Mouse (Mus musculus) limb, embryonic 14.5 days (tissue): ENCODE measurements at regions not wholly inside any gene's neighbourhood (a gene's known extent, or its start where the extent isn't known, plus 50 kb on each side); places are given as distances from the start of the nearest gene placed in this dataset.

Experiments used
- ATAC-seq: fragments of 200-750 bp; cut with Nextera tagmentation; 2 replicates; pipeline ENCODE4 v1.8.0; 2017; ENCODE audit warnings: low read depth, moderate number of reproducible peaks, moderate TSS enrichment; ENCODE audit not compliant: low FRiP score
- DNase-seq: peaks from one replicate; pipeline ENCODE4 v3.0.0-alpha.2; 2015; ENCODE audit warnings: low spot score
- H3K27ac ChIP-seq: fragments of 300-500 bp; sonication (generic); replicated peaks from 2 replicates; pipeline ENCODE4 v1.5.1; 2014; ENCODE audit warnings: low read depth, mild to moderate bottlenecking, low read length, moderate library complexity, mixed read lengths
- H3K27me3 ChIP-seq: fragments of 300-500 bp; sonication (generic); 2 replicates; pipeline ENCODE4 v1.6.1; 2014; ENCODE audit warnings: low read length, mixed read lengths; ENCODE audit not compliant: control insufficient read depth, insufficient read depth
- H3K36me3 ChIP-seq: fragments of 300-500 bp; sonication (generic); 2 replicates; pipeline ENCODE4 v1.6.1; 2014; ENCODE audit warnings: mild to moderate bottlenecking, low read length, moderate library complexity, mixed read lengths; ENCODE audit not compliant: control insufficient read depth, insufficient read depth
- H3K4me1 ChIP-seq: fragments of 300-500 bp; sonication (generic); 2 replicates; pipeline ENCODE4 v1.6.1; 2014; ENCODE audit warnings: antibody characterized with exemption, low read length, mixed read lengths; ENCODE audit not compliant: control insufficient read depth, insufficient read depth
- H3K4me2 ChIP-seq: fragments of 300-500 bp; sonication (generic); replicated peaks from 2 replicates; pipeline ENCODE4 v1.6.1; 2014; ENCODE audit warnings: low read depth, mild to moderate bottlenecking, low read length, moderate library complexity; ENCODE audit not compliant: severe bottlenecking
- H3K4me3 ChIP-seq: fragments of 300-500 bp; sonication (generic); replicated peaks from 2 replicates; pipeline ENCODE4 v1.5.1; 2014; ENCODE audit warnings: low read length
- H3K9ac ChIP-seq: fragments of 300-500 bp; sonication (generic); 2 replicates; pipeline ENCODE4 v1.6.1; 2014; ENCODE audit warnings: mild to moderate bottlenecking, low read depth, low read length, moderate library complexity; ENCODE audit not compliant: severe bottlenecking
- H3K9me3 ChIP-seq: fragments of 300-500 bp; sonication (generic); 2 replicates; pipeline ENCODE4 v1.6.1; 2016; ENCODE audit warnings: low read length; ENCODE audit not compliant: control insufficient read depth
- POLR2A ChIP-seq: fragments of 200-500 bp; IDR thresholded peaks from 2 replicates; pipeline ENCODE4 v1.8.0; 2012; ENCODE audit warnings: inconsistent platforms, mild to moderate bottlenecking, moderate library complexity, borderline replicate concordance; ENCODE audit not compliant: insufficient read depth, insufficient read length; ENCODE audit errors: extremely low read depth
- WGBS: fragments of 180-500 bp; shearing (Covaris S2); extraction: QIAGEN DNeasy Blood & Tissue Kit; methylation state at CpG from one replicate; pipeline ENCODE4 v1.1.7; 2014; 5-methylcytosine and 5-hydroxymethylcytosine counted together

GRCm38 (mm10) chr12:25393501-25393900, 296.6 kb upstream of the Id2 start:
- no peaks in the 10 kb centered on the region for H3K27me3 ChIP-seq
- no peak overlapping the region for H3K9ac ChIP-seq
- no peak overlapping the region for H3K4me3 ChIP-seq
- no peaks in the 10 kb centered on the region for H3K9me3 ChIP-seq
- no peak overlapping the region for H3K4me2 ChIP-seq
- 79% methylated on average over 4 of the region's 4 CpGs for WGBS
- TF ChIP-seq POLR2A = no peak
- no peaks in the 10 kb centered on the region for H3K36me3 ChIP-seq
- H3K27ac ChIP-seq = no peak overlapping the region
- no peak for DNase-seq
- no peaks in the 10 kb centered on the region for H3K4me1 ChIP-seq
- no peak for ATAC-seq

DNA sequence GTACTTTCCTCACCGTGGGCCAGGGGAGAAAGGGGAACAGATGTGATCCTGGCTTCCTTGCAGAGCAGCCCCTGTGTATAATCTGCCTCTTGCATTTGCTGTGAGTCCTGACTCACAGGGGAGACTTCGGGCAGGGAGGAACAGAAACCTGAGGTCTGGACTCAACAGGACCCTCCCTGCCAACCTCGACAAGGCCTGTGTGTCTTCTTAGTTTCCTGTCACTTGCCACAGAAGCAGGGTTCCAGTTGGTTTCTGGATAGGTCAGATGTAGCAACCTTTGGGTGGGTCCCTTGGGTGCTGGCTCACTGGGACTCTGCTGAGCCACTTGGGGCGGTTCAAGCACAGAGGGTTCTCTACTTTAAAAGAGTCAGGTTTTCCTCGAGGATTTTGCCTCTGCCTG, 292.3 kb upstream of the Id2 start:
- TF ChIP-seq POLR2A = no peak
- Histone ChIP-seq H3K4me1 (no peaks in the 10 kb centered on the region), H3K4me2 (no peak overlapping the region), H3K9ac (no peak overlapping the region), H3K36me3 (no peaks in the 10 kb centered on the region), H3K9me3 (no peaks in the 10 kb centered on the region), H3K4me3 (no peak overlapping the region), H3K27ac (no peak overlapping the region), H3K27me3 (no peaks in the 10 kb centered on the region)
- WGBS = 61% methylated on average over 5 of the region's 5 CpGs
- no peak for ATAC-seq
- no peak for DNase-seq

DNA sequence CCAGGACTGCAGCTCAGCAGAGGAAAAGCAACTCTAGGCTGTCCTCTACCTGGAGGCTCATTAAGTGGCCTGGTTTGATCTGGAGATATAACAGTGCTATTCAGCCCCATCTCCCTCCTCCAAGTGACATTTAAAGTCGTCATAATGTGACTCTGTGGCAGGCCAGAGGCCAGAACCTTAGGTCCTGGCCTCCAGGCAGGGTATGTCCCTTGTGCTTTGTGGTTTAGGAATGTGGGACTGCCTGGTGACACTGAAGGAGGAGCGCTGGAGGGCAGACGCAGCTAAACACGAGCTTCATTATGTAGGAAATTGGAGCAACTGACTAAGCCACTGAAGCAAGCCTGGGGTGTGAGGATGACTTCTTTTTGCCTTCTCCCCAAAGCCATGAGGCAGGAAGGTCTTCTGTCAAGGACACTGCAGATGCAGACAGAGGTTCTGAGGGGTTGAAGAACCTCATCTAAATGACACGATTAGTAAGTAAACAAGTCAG, 290.9 kb upstream of the Id2 start:
- Histone ChIP-seq H3K4me3 (no peak overlapping the region), H3K27ac (no peak overlapping the region), H3K4me2 (no peak overlapping the region), H3K4me1 (no peaks in the 10 kb centered on the region), H3K36me3 (no peaks in the 10 kb centered on the region), H3K9ac (no peak overlapping the region), H3K9me3 (no peaks in the 10 kb centered on the region), H3K27me3 (no peaks in the 10 kb centered on the region)
- no peak for ATAC-seq
- no peak for DNase-seq
- TF ChIP-seq POLR2A = no peak
- 43% methylated on average over 5 of the region's 5 CpGs for WGBS

DNA sequence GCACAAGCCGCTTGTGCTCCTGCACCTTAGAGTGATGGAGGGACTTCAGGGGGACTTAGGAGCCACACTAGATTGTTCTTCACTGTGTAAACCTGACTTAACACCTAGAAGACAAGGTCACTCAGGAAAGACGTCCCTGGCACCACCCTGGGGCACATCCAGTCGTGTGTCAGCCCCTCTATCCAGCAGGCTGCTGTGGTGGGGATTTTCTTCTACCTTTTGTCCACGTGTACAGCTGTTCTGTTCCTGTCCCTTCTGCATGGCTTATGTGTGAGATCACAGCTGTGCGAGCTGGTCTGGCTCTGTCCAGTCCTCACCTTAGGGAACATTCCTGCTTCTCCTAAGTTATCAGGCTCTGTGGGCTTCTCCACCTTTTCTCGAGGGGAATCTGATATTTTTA, 286.0 kb upstream of the Id2 start:
- no peak for ATAC-seq
- no peaks in the 10 kb centered on the region for H3K36me3 ChIP-seq

GRCm38 (mm10) chr12:25382475-25382874, 285.5 kb upstream of the Id2 start:
- H3K4me2 ChIP-seq = no peak overlapping the region
- no peak for ATAC-seq
- no peak overlapping the region for H3K27ac ChIP-seq
- H3K4me1 ChIP-seq = no peaks in the 10 kb centered on the region
- TF ChIP-seq POLR2A = no peak
- no peaks in the 10 kb centered on the region for H3K27me3 ChIP-seq
- no peaks in the 10 kb centered on the region for H3K9me3 ChIP-seq
- WGBS = 90% methylated on average over 2 of the region's 2 CpGs
- no peak overlapping the region for H3K9ac ChIP-seq
- H3K4me3 ChIP-seq = no peak overlapping the region
- no peak for DNase-seq
- no peaks in the 10 kb centered on the region for H3K36me3 ChIP-seq

More for the DNA sequence above, 286.0 kb upstream of the Id2 start:
- Histone ChIP-seq H3K4me2 (no peak overlapping the region), H3K9ac (no peak overlapping the region), H3K4me1 (no peaks in the 10 kb centered on the region), H3K27ac (no peak overlapping the region), H3K27me3 (no peaks in the 10 kb centered on the region), H3K9me3 (no peaks in the 10 kb centered on the region), H3K4me3 (no peak overlapping the region)
- 69% methylated on average over 6 of the region's 6 CpGs for WGBS
- TF ChIP-seq POLR2A = no peak
- no peak for DNase-seq

DNA sequence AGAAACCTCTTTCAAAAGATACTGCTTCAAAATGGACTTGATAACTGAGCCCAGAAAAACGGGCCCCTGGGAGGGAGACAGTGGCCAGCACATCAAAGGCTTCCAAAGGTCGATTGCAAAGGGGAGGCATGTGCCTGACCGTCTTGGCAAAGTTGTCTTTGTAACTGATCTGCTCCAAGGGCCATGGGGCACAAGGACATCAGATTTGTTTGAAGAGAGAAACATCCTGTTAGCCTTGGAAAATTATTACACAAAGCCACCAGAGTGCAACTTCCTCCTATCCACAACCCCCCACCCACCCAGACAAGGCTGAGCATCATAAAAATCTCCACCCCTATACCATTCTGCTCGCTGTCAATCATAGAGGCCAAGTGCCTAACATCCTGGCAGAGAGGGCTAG, 284.7 kb upstream of the Id2 start:
- 32% methylated on average over 4 of the region's 4 CpGs for WGBS
- Histone ChIP-seq H3K27ac (no peak overlapping the region), H3K27me3 (no peaks in the 10 kb centered on the region), H3K36me3 (no peaks in the 10 kb centered on the region), H3K4me2 (no peak overlapping the region), H3K9me3 (no peaks in the 10 kb centered on the region), H3K9ac (no peak overlapping the region), H3K4me3 (no peak overlapping the region), H3K4me1 (no peaks in the 10 kb centered on the region)
- ATAC-seq = no peak
- no peak for DNase-seq
- no peak for TF ChIP-seq POLR2A
